Mouse (Mus musculus) kidney, embryonic 16.5 days (tissue): ENCODE results near the gene Gm26602. TPM values are rescaled to one million over a fixed set of nuclear protein-coding genes. Genes with fewer than 3 reads are reported as not detected.
A peak's percentile ranks its signal among the peaks of the same experiment; 100 is the strongest.

ENCODE experiments used
- ATAC-seq: fragments of 200-750 bp; cut with Nextera tagmentation; 2 replicates; pipeline ENCODE4 v1.8.0; 2017; ENCODE audit warnings: moderate TSS enrichment; ENCODE audit not compliant: low FRiP score, low TSS enrichment
- H3K27ac ChIP-seq: fragments of 300-500 bp; sonication (generic); 2 replicates; pipeline ENCODE4 v1.5.1; 2014; ENCODE audit warnings: low read length
- H3K27me3 ChIP-seq: fragments of 300-500 bp; sonication (generic); 2 replicates; pipeline ENCODE4 v1.6.1; 2014; ENCODE audit warnings: low read length, control low read depth, mixed read lengths; ENCODE audit not compliant: insufficient read depth
- H3K36me3 ChIP-seq: fragments of 300-500 bp; sonication (generic); 2 replicates; pipeline ENCODE4 v1.6.1; 2014; ENCODE audit warnings: low read length, control low read depth, mixed read lengths; ENCODE audit not compliant: insufficient read depth
- H3K4me1 ChIP-seq: fragments of 300-500 bp; sonication (generic); 2 replicates; pipeline ENCODE4 v1.6.1; 2014; ENCODE audit warnings: low read length, control low read depth, mixed read lengths; ENCODE audit not compliant: insufficient read depth
- H3K4me2 ChIP-seq: fragments of 300-500 bp; sonication (generic); replicated peaks from 2 replicates; pipeline ENCODE4 v1.6.1; 2014; ENCODE audit warnings: low read depth, low read length
- H3K4me3 ChIP-seq: fragments of 300-500 bp; sonication (generic); 2 replicates; pipeline ENCODE4 v1.5.1; 2014; ENCODE audit warnings: mild to moderate bottlenecking, low read length
- H3K9ac ChIP-seq: fragments of 300-500 bp; sonication (generic); replicated peaks from 2 replicates; pipeline ENCODE4 v1.6.1; 2014; ENCODE audit warnings: low read length
- H3K9me3 ChIP-seq: fragments of 300-500 bp; sonication (generic); 2 replicates; pipeline ENCODE4 v1.6.1; 2016; ENCODE audit warnings: low read length, control low read depth
- WGBS: fragments of 180-500 bp; shearing (Covaris S2); extraction: QIAGEN DNeasy Blood & Tissue Kit; methylation state at CpG from one replicate; pipeline ENCODE4 v1.1.7; 2014; 5-methylcytosine and 5-hydroxymethylcytosine counted together
- polyA plus RNA-seq: library from polyadenylated mRNA; unstranded; fragments of >200 nt; fragmentation: Nextera tagmentation; extraction: Ambion mirVana; gene quantifications from 2 replicates; pipeline ENCODE4 v1.2.1, GENCODE M21; 2015

The Gm26602 gene
- polyA plus RNA-seq, result 9.2 TPM in 1 of 2 replicates, not detected in the other

- H3K4me1 ChIP-seq, result peaks cover 26% of the 10 kb centered on the region
- H3K27me3 ChIP-seq, result no peaks in the 10 kb centered on the region
- ATAC-seq, result no peak
- peaks cover 33% of the 10 kb centered on the region for H3K36me3 ChIP-seq
- H3K27ac ChIP-seq, result no peak within 1 kb of the TSS
- no peak within 1 kb of the TSS for H3K9ac ChIP-seq
- 86% methylated on average over 4 of the region's 4 CpGs for WGBS
- H3K4me3 ChIP-seq, result no peak within 1 kb of the TSS
- no peak within 1 kb of the TSS for H3K4me2 ChIP-seq
- no peaks in the 10 kb centered on the region for H3K9me3 ChIP-seq
These were observed at the start of gene Gm26602 for GRCm38 (mm10) chr10:79910556-79910955. Gm26602 (plus strand) TSS chr10:79910856.

GRCm38 (mm10) chr10:79861230-79862048 lies 49.2 kb upstream of the Gm26602 start:
- no peak overlapping the region for H3K4me3 ChIP-seq
- 49% methylated on average over 25 of the region's 25 CpGs for WGBS
- peaks cover 63% of the 10 kb centered on the region for H3K4me1 ChIP-seq
- no peaks in the 10 kb centered on the region for H3K9me3 ChIP-seq
- 0 out of 2 replicates have a peak overlapping the region, but pooled peaks have one; percentile 11 for H3K9ac ChIP-seq
- H3K27me3 ChIP-seq, result no peaks in the 10 kb centered on the region
- peaks cover 77% of the 10 kb centered on the region for H3K36me3 ChIP-seq
- ATAC-seq, result peak; percentile 29; the same call in 1 of the 2 replicates
- H3K27ac ChIP-seq, result peak overlapping the region; percentile 68
- H3K4me2 ChIP-seq, result no peak overlapping the region

- H3K27ac ChIP-seq, result peak overlapping the region; percentile 53; the same call in 1 of the 2 replicates
These were observed 48.4 kb upstream of the Gm26602 start for GRCm38 (mm10) chr10:79862049-79862788.

GRCm38 (mm10) chr10:79862925-79863324 lies 47.7 kb upstream of the Gm26602 start:
- ATAC-seq, result no peak
- Histone ChIP-seq H3K4me3 (no peak overlapping the region), H3K27ac (no peak overlapping the region), H3K4me1 (peaks cover 48% of the 10 kb centered on the region), H3K4me2 (no peak overlapping the region), H3K9ac (no peak overlapping the region), H3K36me3 (peaks cover 70% of the 10 kb centered on the region), H3K27me3 (no peaks in the 10 kb centered on the region), H3K9me3 (no peaks in the 10 kb centered on the region)
- WGBS, result 56% methylated on average over 10 of the region's 10 CpGs

More at GRCm38 (mm10) chr10:79862049-79862788, 48.4 kb upstream of the Gm26602 start:
- Histone ChIP-seq H3K9me3 (no peaks in the 10 kb centered on the region), H3K4me2 (no peak overlapping the region), H3K9ac (no peak overlapping the region), H3K4me1 (peaks cover 56% of the 10 kb centered on the region), H3K4me3 (no peak overlapping the region), H3K36me3 (peaks cover 75% of the 10 kb centered on the region), H3K27me3 (no peaks in the 10 kb centered on the region)
- WGBS, result 75% methylated on average over 23 of the region's 23 CpGs
- no peak for ATAC-seq

GRCm38 (mm10) chr10:79864351-79865188 lies 46.1 kb upstream of the Gm26602 start:
- Histone ChIP-seq H3K27me3 (no peaks in the 10 kb centered on the region), H3K4me1 (peaks cover 32% of the 10 kb centered on the region), H3K4me3 (no peak overlapping the region), H3K27ac (0 out of 2 replicates have a peak overlapping the region, but pooled peaks have one; percentile 29), H3K9me3 (no peaks in the 10 kb centered on the region), H3K9ac (0 out of 2 replicates have a peak overlapping the region, but pooled peaks have one; percentile 11), H3K4me2 (no peak overlapping the region), H3K36me3 (peaks cover 59% of the 10 kb centered on the region)
- peak; percentile 21 for ATAC-seq
- WGBS, result 43% methylated on average over 10 of the region's 10 CpGs

- Histone ChIP-seq H3K4me2 (no peak overlapping the region), H3K27ac (no peak overlapping the region), H3K9ac (0 out of 2 replicates have a peak overlapping the region, but pooled peaks have one; percentile 11), H3K4me3 (no peak overlapping the region), H3K36me3 (peaks cover 53% of the 10 kb centered on the region), H3K27me3 (no peaks in the 10 kb centered on the region), H3K9me3 (no peaks in the 10 kb centered on the region), H3K4me1 (peaks cover 26% of the 10 kb centered on the region)
- WGBS, result 54% methylated on average over 12 of the region's 12 CpGs
- ATAC-seq, result peak; percentile 23
These were observed 45.5 kb upstream of the Gm26602 start for GRCm38 (mm10) chr10:79865189-79865601.

- H3K9ac ChIP-seq, result no peak overlapping the region
- 67% methylated on average over 19 of the region's 19 CpGs for WGBS
- H3K27me3 ChIP-seq, result no peaks in the 10 kb centered on the region
- peaks cover 19% of the 10 kb centered on the region for H3K4me1 ChIP-seq
- H3K9me3 ChIP-seq, result no peaks in the 10 kb centered on the region
- H3K36me3 ChIP-seq, result peaks cover 47% of the 10 kb centered on the region
- no peak; the same call in 1 of the 2 replicates for ATAC-seq
- no peak overlapping the region for H3K4me3 ChIP-seq
- no peak overlapping the region for H3K27ac ChIP-seq
- H3K4me2 ChIP-seq, result no peak overlapping the region
These were observed 44.8 kb upstream of the Gm26602 start for GRCm38 (mm10) chr10:79865801-79866295.

- WGBS, result 78% methylated on average over 11 of the region's 11 CpGs
- Histone ChIP-seq H3K4me1 (peaks cover 12% of the 10 kb centered on the region; the same call in 1 of the 2 replicates), H3K4me2 (no peak overlapping the region), H3K36me3 (peaks cover 45% of the 10 kb centered on the region), H3K27me3 (no peaks in the 10 kb centered on the region), H3K9ac (no peak overlapping the region), H3K27ac (no peak overlapping the region), H3K9me3 (no peaks in the 10 kb centered on the region), H3K4me3 (no peak overlapping the region)
- ATAC-seq, result no peak
These were observed 44.1 kb upstream of the Gm26602 start for GRCm38 (mm10) chr10:79866601-79867000.

GRCm38 (mm10) chr10:79871845-79872244 lies 38.8 kb upstream of the Gm26602 start:
- ATAC-seq, result no peak
- no peak overlapping the region for H3K4me3 ChIP-seq
- no peak overlapping the region for H3K4me2 ChIP-seq
- H3K4me1 ChIP-seq, result peaks cover 20% of the 10 kb centered on the region
- no peaks in the 10 kb centered on the region for H3K9me3 ChIP-seq
- H3K27ac ChIP-seq, result no peak overlapping the region
- 94% methylated on average over 8 of the region's 8 CpGs for WGBS
- H3K36me3 ChIP-seq, result peaks cover 7% of the 10 kb centered on the region
- no peak overlapping the region for H3K9ac ChIP-seq
- H3K27me3 ChIP-seq, result no peaks in the 10 kb centered on the region
